ENCODE assay signal across 8 mouse cellular contexts in genomic region chr17:70751161-70751651, GRCm38 (mm10).
DNase-seq lines count a peak whose midpoint lies in the region; ATAC-seq and TF ChIP-seq lines count a peak whose summit lies in the region.

No protein-coding gene starts in this region.

- H3K27ac ChIP-seq in embryonic facial prominence, embryonic 12.5 days = peak overlapping the region; percentile 63
- no peak overlapping the region for H3K27ac ChIP-seq in hindbrain, embryonic 11.5 days (ENCODE audit: low read depth, low read length)
- peak overlapping the region; percentile 38; the same call in 1 of the 2 replicates for H3K27ac ChIP-seq in limb, embryonic 14.5 days (replicated peaks; ENCODE audit: low read depth, low read length)

- no peaks in the 10 kb centered on the region for H3K4me1 ChIP-seq in erythroblast, embryonic 14.5 days (ENCODE audit: control insufficient read depth)
- H3K4me1 ChIP-seq in embryonic facial prominence, embryonic 12.5 days = peaks cover 25% of the 10 kb centered on the region
- peaks cover 7% of the 10 kb centered on the region; the same call in 1 of the 2 replicates for H3K4me1 ChIP-seq in hindbrain, embryonic 11.5 days (replicated peaks; ENCODE audit: control insufficient read depth, insufficient read depth, low read length)
- H3K4me1 ChIP-seq in limb, embryonic 14.5 days (ENCODE audit: control insufficient read depth, insufficient read depth, low read length) = peaks cover 29% of the 10 kb centered on the region

- 5% methylated on average over 19 of the region's 19 CpGs for WGBS in embryonic facial prominence, embryonic 12.5 days
- WGBS in hindbrain, embryonic 11.5 days = 2% methylated on average over 19 of the region's 19 CpGs
- WGBS in limb, embryonic 14.5 days = 6% methylated on average over 19 of the region's 19 CpGs

- H3K4me2 ChIP-seq in embryonic facial prominence, embryonic 12.5 days (replicated peaks) = peak overlapping the region; percentile 49
- H3K4me2 ChIP-seq in hindbrain, embryonic 11.5 days (replicated peaks; ENCODE audit: low read depth, low read length) = peak overlapping the region; percentile 51
- H3K4me2 ChIP-seq in limb, embryonic 14.5 days (replicated peaks; ENCODE audit: low read depth, low read length, severe bottlenecking) = peak overlapping the region; percentile 55

- no peaks in the 10 kb centered on the region for H3K36me3 ChIP-seq in erythroblast, embryonic 14.5 days (ENCODE audit: control insufficient read depth)
- no peaks in the 10 kb centered on the region for H3K36me3 ChIP-seq in embryonic facial prominence, embryonic 12.5 days
- no peaks in the 10 kb centered on the region for H3K36me3 ChIP-seq in hindbrain, embryonic 11.5 days (ENCODE audit: control insufficient read depth, insufficient read depth, low read length)
- no peaks in the 10 kb centered on the region for H3K36me3 ChIP-seq in limb, embryonic 14.5 days (ENCODE audit: control insufficient read depth, insufficient read depth, low read length)

- peak overlapping the region; percentile 26 for H3K4me3 ChIP-seq in erythroblast, embryonic 14.5 days (replicated peaks)
- peak overlapping the region; percentile 29 for H3K4me3 ChIP-seq in embryonic facial prominence, embryonic 12.5 days
- H3K4me3 ChIP-seq in hindbrain, embryonic 11.5 days (ENCODE audit: low read depth, low read length) = peak overlapping the region; percentile 30
- peak overlapping the region; percentile 35 for H3K4me3 ChIP-seq in limb, embryonic 14.5 days (replicated peaks; ENCODE audit: low read length)

- TF ChIP-seq POLR2A in limb, embryonic 14.5 days (IDR thresholded peaks at IDR 0.05; ENCODE audit: borderline replicate concordance, extremely low read depth, insufficient read depth, insufficient read length) = no peak

- H3K9ac ChIP-seq in embryonic facial prominence, embryonic 12.5 days = peak overlapping the region; percentile 33; the same call in 1 of the 2 replicates
- H3K9ac ChIP-seq in hindbrain, embryonic 11.5 days (ENCODE audit: low read depth, low read length) = peak overlapping the region; percentile 43; the same call in 1 of the 2 replicates
- H3K9ac ChIP-seq in limb, embryonic 14.5 days (ENCODE audit: low read depth, low read length, severe bottlenecking) = peak overlapping the region; percentile 54

- ATAC-seq in erythroblast, adult 5-6 weeks (replicated peaks; ENCODE audit: low FRiP score, poor library complexity, severe bottlenecking) = no peak
- ATAC-seq in embryonic facial prominence, embryonic 12.5 days (ENCODE audit: insufficient number of reproducible peaks, insufficient read depth, low FRiP score, low TSS enrichment) = no peak
- ATAC-seq in hindbrain, embryonic 11.5 days (ENCODE audit: low FRiP score) = no peak
- no peak for ATAC-seq in limb, embryonic 14.5 days (ENCODE audit: low FRiP score, low read depth)

- no peaks in the 10 kb centered on the region for H3K9me3 ChIP-seq in erythroblast, embryonic 14.5 days (ENCODE audit: control insufficient read depth, low read length)
- no peaks in the 10 kb centered on the region for H3K9me3 ChIP-seq in embryonic facial prominence, embryonic 12.5 days
- H3K9me3 ChIP-seq in hindbrain, embryonic 11.5 days (ENCODE audit: control insufficient read depth, low read length) = no peaks in the 10 kb centered on the region
- H3K9me3 ChIP-seq in limb, embryonic 14.5 days (ENCODE audit: control insufficient read depth, low read length) = no peaks in the 10 kb centered on the region

- peaks cover 68% of the 10 kb centered on the region for H3K27me3 ChIP-seq in erythroblast, embryonic 14.5 days (ENCODE audit: control insufficient read depth)
- H3K27me3 ChIP-seq in embryonic facial prominence, embryonic 12.5 days = no peaks in the 10 kb centered on the region
- peaks cover 4% of the 10 kb centered on the region; the same call in 1 of the 2 replicates for H3K27me3 ChIP-seq in hindbrain, embryonic 11.5 days (ENCODE audit: control insufficient read depth, insufficient read depth, low read length)
- no peaks in the 10 kb centered on the region for H3K27me3 ChIP-seq in limb, embryonic 14.5 days (ENCODE audit: control insufficient read depth, insufficient read depth, low read length)

- peak; percentile 69 for DNase-seq in hindbrain, embryonic 11.5 days (ENCODE audit: low spot score)
- no peak for DNase-seq in limb, embryonic 14.5 days (ENCODE audit: low spot score)
- DNase-seq in neural tube, embryonic 10.5 days (ENCODE audit: extremely low spot score, low spot score) = peak; percentile 67
- no peak for DNase-seq in layer of hippocampus, postnatal 25 days (ENCODE audit: extremely low spot score in 1 of 2, low spot score in 1 of 2)
- DNase-seq in thymus, postnatal 36 days = no peak

Comparison
In these comparisons a context has a peak if more than half of its experiments do, and no peak if none do; other contexts are left out.
1. DNase-seq: peak in hindbrain, embryonic 11.5 days (single experiment) and neural tube, embryonic 10.5 days (single experiment); none in limb, embryonic 14.5 days (single experiment), layer of hippocampus, postnatal 25 days (0 of 2) and thymus, postnatal 36 days (0 of 2).
2. Peak in every context shown above with its lines, with median percentiles within 50 percentile points of each other: H3K4me3 ChIP-seq, H3K4me2 ChIP-seq and H3K9ac ChIP-seq.